Mouse (Mus musculus): ENCODE results near the gene Prkn.

Prkn gene

GRCm38 (mm10) chr17:11644016-11644415 lies 803.8 kb downstream of the Prkn start:
- DNase-seq (ENCODE audit: inconsistent ontology term) = no peak

DNA sequence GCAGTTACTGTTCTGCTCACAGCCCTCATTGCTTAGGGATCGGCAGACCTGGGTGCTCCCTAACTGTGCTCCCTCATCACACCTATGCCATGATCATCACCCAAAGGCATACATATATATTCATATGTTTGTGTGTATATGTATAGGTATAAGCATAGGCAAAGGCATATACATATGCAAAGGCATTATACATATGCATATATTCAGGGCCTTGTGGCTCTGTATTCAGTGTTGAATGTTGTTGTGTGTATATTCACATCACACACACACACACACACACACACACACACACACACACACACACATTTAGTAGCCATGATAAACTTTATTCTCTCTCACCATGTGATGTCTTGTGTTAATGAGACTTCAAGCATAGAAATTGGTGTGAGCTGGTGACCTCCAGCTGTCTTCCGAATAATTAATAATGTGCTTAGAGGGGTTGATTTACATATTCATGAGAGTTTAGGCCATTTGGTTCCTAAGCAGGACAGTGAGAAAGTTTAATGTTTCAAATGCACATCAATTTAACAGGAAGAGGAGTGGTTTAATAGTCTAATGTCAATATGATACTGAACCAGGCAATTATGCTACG lies 804.8 kb downstream of the Prkn start:
- no peak for DNase-seq (ENCODE audit: inconsistent ontology term)

GRCm38 (mm10) chr17:11656397-11656796 lies 816.2 kb downstream of the Prkn start:
- no peak for DNase-seq (ENCODE audit: inconsistent ontology term)

- no peak for DNase-seq (ENCODE audit: inconsistent ontology term)
These were observed 816.7 kb downstream of the Prkn start for GRCm38 (mm10) chr17:11656878-11657277.

DNA sequence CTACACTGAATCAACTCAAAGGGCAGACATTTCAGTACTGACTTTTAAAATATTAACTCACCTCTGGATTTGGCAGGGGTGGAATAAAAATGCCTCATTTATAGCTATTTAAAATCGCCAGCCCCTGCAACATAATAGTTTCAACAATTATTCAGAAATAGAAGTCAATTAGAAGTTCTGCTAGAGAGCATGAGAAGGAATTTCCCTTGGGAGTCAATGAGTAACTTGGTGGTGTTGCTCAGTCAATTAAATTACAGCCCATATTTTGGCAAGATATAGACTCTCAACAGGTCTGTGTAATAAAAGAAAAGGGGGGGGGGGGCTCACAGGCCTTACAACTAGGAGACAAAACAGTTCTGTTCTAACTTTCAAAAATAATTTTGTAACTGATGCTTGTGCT lies 821.7 kb downstream of the Prkn start:
- no peak for DNase-seq (ENCODE audit: inconsistent ontology term)

- DNase-seq (ENCODE audit: inconsistent ontology term) = no peak
These were observed 823.3 kb downstream of the Prkn start for GRCm38 (mm10) chr17:11663437-11663836.

- DNase-seq (ENCODE audit: inconsistent ontology term) = peak; percentile 65
These were observed 824.6 kb downstream of the Prkn start for GRCm38 (mm10) chr17:11664610-11665345.

GRCm38 (mm10) chr17:11679716-11680115 lies 839.5 kb downstream of the Prkn start:
- DNase-seq (ENCODE audit: inconsistent ontology term) = no peak

- no peak for DNase-seq (ENCODE audit: inconsistent ontology term)
These were observed 840.3 kb downstream of the Prkn start for GRCm38 (mm10) chr17:11680456-11680855.

- no peak for DNase-seq (ENCODE audit: inconsistent ontology term)
These were observed 841.7 kb downstream of the Prkn start for GRCm38 (mm10) chr17:11681825-11682372.

DNA sequence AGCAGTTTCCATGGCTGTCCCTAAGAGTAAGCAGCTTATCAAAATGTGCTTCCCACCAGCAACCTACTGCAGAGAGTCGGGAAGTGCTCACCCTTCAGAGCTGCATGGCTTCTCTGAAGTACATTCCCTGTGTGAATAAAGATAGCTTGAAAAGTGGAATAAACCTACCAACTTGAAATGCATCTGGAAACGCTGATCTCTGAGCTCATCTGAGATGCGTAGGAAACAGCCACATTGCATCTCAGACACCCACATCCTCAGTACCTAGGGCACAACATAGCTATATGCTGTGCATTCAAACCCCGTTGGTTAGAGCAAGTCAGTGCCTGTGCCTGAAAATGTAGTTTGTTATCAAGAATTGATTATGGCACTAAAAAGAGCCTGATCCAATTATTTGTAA lies 864.8 kb downstream of the Prkn start:
- DNase-seq (ENCODE audit: inconsistent ontology term) = no peak

DNA sequence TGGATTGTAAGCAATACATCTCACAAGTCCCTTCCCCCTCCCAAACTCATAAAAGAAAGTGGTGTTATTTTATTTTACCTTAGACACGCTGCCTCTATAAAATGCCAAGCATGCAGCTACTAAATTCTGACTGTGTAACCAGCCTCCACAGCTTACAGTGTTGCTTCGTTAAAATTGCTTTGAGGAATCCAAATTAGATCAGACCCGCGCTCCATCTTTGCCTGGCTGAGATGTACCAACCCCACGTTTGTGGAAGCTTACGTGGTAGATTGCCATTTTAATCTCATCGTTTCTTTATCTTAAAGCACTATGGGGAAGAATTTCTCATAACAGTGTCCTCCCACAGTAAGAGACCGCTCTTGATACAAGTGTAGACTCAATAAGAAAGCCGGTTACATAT lies 865.6 kb downstream of the Prkn start:
- no peak for DNase-seq (ENCODE audit: inconsistent ontology term)

DNA sequence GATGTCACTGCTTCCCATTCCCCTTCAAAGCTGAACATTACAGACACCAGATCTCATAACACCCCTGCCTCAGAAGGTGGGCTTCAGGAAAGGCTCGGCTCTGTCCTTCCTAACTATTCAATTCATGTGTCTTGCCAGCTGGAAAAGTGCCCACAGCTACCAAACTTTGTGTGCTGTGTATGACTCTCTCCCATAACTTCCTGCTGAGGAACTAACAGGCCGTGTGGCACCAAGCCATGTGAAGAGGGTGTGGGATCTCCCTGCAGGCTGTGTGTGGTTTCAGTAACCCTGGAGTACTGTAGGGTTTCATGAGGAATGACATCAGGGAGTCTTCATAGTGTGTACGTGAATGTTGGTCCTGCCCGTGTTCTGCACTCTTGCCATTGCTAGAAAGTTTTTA lies 871.9 kb downstream of the Prkn start:
- DNase-seq (ENCODE audit: inconsistent ontology term) = peak; percentile 27

DNA sequence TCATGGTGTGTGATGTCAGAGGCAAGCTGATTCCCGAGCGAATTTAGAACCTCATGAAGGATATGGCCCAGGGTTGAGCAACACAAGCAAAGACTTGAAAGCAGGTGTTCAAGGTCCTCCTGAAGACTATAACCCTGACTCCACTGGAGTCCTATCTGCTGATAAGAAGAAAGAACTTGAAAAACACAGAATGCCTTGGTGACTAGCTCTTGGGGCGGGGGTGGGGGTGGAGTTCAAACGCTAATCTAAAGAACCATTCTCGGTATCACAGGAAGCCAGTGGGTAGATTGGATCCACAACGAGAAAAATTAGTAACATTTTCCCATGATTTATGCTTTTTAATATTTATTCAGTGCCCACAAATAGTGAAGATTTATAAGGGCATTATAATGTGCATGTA lies 879.6 kb downstream of the Prkn start:
- no peak for DNase-seq (ENCODE audit: inconsistent ontology term)

DNA sequence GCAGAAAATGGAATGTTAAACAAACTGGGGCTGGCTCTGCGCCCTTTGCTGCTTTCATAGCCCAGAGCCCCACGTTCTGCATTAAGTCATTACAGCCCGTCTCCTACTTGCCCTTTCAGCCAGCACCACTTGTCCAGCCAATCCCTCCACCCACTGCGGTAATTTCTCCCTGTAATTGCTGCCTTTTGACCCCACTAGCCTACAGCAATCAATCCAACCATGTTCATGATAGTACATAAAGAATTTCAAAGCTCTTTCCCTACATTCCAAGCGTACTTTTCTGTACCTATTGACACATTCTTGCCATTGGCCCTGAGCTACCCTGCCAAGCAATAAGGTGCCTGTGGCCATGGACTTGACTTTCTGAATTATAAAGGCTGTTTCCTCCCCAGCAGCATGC lies 881.7 kb downstream of the Prkn start:
- no peak for DNase-seq (ENCODE audit: inconsistent ontology term)

- no peak for DNase-seq (ENCODE audit: inconsistent ontology term)
These were observed 882.3 kb downstream of the Prkn start for GRCm38 (mm10) chr17:11722478-11722877.

DNA sequence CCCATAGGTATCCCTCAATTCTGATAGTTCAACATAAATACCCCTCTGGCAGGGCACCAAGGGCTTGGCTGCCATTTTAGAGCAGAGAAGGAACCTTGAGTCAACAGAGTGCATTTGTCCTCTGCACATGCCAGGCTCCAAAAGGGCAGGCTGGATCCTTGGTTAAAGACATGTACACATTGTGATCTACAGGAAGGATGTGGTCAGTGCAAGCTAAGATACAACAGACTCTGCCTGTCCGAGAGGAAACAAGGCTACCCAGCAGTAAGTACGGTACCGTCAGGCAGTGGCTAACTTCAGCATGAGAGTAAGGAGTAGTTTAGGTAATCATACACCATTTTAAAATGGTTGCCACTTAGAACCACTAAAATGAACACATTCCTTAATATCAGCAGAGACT lies 884.0 kb downstream of the Prkn start:
- DNase-seq (ENCODE audit: inconsistent ontology term) = no peak

DNA sequence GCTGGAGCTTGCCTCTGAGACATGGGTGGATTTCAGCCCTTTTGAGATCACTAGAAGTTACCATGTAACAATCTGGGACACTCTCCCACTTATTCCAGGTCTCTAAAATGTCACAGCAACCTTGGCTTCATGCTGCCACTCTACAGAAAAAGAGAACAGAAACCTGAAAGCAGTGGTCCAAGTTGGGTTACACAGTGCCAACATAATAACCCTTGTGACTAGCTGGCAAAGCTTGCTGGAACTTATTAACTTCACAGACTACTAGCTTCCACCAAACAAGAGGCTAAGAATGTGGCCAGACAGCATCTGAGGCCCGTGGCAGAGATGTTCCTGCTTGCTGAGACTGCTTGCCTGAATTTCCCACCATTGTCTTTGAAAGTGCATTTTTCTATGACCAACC lies 886.9 kb downstream of the Prkn start:
- peak; percentile 55 for DNase-seq (ENCODE audit: inconsistent ontology term)

DNA sequence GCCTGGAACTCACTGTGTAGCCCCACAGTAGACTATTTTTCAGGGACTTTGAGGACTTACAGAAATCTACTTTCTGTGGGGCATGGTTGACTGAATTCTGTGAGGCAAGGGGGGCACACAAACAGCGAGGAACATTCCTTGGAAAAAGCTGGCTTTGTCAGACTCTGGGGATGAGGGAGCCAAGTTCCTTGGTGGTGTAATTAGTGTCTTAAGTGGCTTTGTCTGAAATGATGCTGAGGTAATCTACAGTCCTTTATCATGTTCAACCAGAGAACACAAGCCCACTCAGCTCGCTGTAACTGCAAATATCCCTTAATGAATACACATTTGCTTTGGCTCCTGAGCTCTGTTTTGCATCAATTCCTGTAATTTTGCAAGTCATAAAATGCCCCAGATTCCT lies 888.1 kb downstream of the Prkn start:
- peak; percentile 36 for DNase-seq (ENCODE audit: inconsistent ontology term)

DNA sequence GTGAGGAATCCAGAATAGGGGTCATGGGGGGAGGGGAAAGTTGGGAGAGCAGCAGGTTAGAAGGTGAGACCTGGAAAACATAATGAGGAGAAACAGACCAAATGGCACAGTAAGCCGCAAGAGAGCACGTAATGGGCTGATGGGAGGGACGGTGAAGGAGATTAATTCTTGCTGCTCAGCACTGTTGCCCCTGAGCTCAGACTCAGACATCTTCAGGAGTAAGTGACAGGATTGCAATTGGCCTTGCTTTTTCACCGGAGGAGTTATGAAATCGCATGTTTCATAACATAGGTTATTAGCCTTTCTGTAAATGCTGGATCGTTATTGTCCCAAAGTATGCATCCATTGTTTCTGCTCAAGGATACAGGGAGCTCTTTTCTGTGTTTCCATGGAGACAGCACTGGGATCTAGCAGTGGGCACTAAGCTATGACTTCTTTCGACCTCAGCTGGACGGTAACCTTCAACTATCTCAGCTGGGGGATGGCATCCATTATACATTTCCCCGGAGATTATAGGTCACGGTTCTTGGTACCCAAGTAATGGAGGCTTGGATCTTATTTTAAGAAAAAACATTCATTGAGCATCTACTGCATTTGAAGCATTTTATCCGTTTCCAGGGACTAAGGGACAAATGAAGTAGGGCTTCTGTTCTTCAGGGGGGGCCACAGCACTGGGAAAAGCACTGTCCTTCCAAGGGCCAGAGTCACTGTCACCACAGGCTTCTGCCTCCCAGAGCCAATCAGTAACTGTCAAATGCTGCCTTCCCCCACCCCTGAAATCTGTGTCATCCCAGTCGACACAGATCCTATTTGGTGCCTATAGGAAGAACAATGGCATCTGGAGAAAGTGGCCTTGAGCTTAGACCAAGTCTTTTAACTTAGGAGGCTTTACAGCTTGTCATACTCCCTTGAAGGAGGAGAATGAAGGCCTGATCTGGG lies 890.7 kb downstream of the Prkn start:
- DNase-seq (ENCODE audit: inconsistent ontology term) = no peak

GRCm38 (mm10) chr17:11735158-11735877 lies 895.1 kb downstream of the Prkn start:
- DNase-seq (ENCODE audit: inconsistent ontology term) = peak; percentile 22

DNA sequence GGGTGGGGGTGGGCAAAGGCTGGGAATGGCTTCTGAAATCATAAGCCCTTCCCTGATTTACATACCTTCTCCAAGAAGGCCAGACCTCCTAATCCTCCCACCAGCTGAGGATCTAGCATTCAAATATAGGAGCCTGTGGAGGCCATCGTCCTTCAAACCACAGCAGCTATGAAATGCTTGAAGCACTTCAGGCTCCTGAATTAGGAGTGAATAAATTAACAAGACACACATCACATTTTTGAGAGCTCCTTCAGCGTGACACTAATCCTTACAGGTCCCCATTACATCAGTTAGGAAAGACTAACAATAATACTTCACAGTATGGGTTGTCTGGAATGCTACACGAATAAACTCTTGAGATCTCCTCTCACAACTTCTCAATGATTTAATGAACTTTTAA lies 896.3 kb downstream of the Prkn start:
- DNase-seq (ENCODE audit: inconsistent ontology term) = no peak

Data from Muller cell, postnatal 12 days (primary cell).